Comparison of ENCODE assay signal across 8 mouse cellular contexts in the genomic region with DNA sequence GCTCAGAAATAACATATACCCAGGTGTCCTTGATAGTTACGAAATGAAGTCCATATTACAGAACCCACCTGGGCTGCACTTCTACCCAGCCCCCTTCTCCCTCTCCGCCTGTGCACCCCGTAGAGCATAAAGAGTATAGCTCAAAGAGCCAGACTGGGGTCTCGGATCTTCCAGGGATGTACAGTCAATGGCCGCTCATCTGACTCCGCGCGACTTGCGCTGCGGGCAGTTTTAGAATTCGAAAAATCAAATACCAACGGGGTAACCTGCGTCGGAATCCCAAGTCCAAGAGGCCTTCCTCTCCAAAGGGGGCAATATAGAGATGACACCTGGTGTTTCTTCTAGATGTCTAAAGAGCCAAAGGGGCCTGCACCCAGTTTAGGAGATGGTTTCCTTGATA. TPM values are rescaled to one million over a fixed set of nuclear protein-coding genes. Genes with fewer than 3 reads are reported as not detected.
A peak's percentile ranks its signal among the peaks of the same experiment; 100 is the strongest.
DNase-seq lines count a peak whose midpoint lies in the region; ATAC-seq and TF ChIP-seq lines count a peak whose summit lies in the region.

No protein-coding gene starts in this region.

- H3K27me3 ChIP-seq in kidney, embryonic 14.5 days (ENCODE audit: control insufficient read depth, insufficient read depth, low read length), result no peaks in the 10 kb centered on the region
- no peaks in the 10 kb centered on the region for H3K27me3 ChIP-seq in forebrain, embryonic 15.5 days
- no peaks in the 10 kb centered on the region for H3K27me3 ChIP-seq in liver, embryonic 12.5 days (replicated peaks)

- peak overlapping the region; percentile 96; the same call in 1 of the 2 replicates for H3K27ac ChIP-seq in kidney, embryonic 14.5 days (ENCODE audit: low read depth, low read length)
- peak overlapping the region; percentile 98 for H3K27ac ChIP-seq in bone marrow, adult 2 months (ENCODE audit: control insufficient read depth, insufficient read depth, low read depth, low read length, poor library complexity)
- H3K27ac ChIP-seq in forebrain, embryonic 15.5 days (replicated peaks), result peak overlapping the region; percentile 94
- peak overlapping the region; percentile 99 for H3K27ac ChIP-seq in liver, embryonic 12.5 days

- H3K36me3 ChIP-seq in kidney, embryonic 14.5 days (ENCODE audit: control insufficient read depth, insufficient read depth, low read length), result peaks cover 34% of the 10 kb centered on the region
- H3K36me3 ChIP-seq in forebrain, embryonic 15.5 days, result peaks cover 35% of the 10 kb centered on the region
- peaks cover 45% of the 10 kb centered on the region for H3K36me3 ChIP-seq in liver, embryonic 12.5 days

- no peak for DNase-seq in kidney, adult 9 months
- peak; percentile 15 for DNase-seq in yolk sac, embryonic 10.5 days (ENCODE audit: low spot score)
- DNase-seq in right cerebral cortex, postnatal 14 days, result no peak
- no peak for DNase-seq in spleen, adult 18-20 months

- TF ChIP-seq CTCF in bone marrow, adult 2 months (IDR thresholded peaks at IDR 0.05; ENCODE audit: control insufficient read depth, insufficient read depth, low read length), result no peak

- peak overlapping the region; percentile 94 for H3K4me2 ChIP-seq in kidney, embryonic 14.5 days (replicated peaks; ENCODE audit: low read depth, low read length)
- H3K4me2 ChIP-seq in forebrain, embryonic 15.5 days (replicated peaks), result peak overlapping the region; percentile 77
- peak overlapping the region; percentile 88 for H3K4me2 ChIP-seq in liver, embryonic 12.5 days

- 16% methylated on average over 14 of the region's 14 CpGs for WGBS in kidney, embryonic 14.5 days
- WGBS in bone marrow, adult 2 months, result 18% methylated on average over 14 of the region's 14 CpGs
- WGBS in forebrain, embryonic 15.5 days, result 14% methylated on average over 14 of the region's 14 CpGs
- 12% methylated on average over 14 of the region's 14 CpGs for WGBS in liver, embryonic 12.5 days (ENCODE audit: insufficient replicate concordance)

- no peak for ATAC-seq in kidney, embryonic 14.5 days (ENCODE audit: low FRiP score, low TSS enrichment)
- ATAC-seq in forebrain, embryonic 15.5 days (replicated peaks), result no peak
- ATAC-seq in liver, embryonic 12.5 days, result peak; percentile 14; the same call in 1 of the 2 replicates

- TF ChIP-seq POLR2A in bone marrow, adult 2 months (IDR thresholded peaks at IDR 0.05; ENCODE audit: borderline replicate concordance, control insufficient read depth, low read depth, low read length), result no peak

- peak overlapping the region; percentile 90 for H3K4me3 ChIP-seq in kidney, embryonic 14.5 days (ENCODE audit: low read length)
- H3K4me3 ChIP-seq in bone marrow, adult 2 months (replicated peaks; ENCODE audit: control insufficient read depth, low read depth, low read length), result peak overlapping the region; percentile 87
- peak overlapping the region; percentile 99 for H3K4me3 ChIP-seq in forebrain, embryonic 15.5 days
- peak overlapping the region; percentile 100 for H3K4me3 ChIP-seq in liver, embryonic 12.5 days

- no peaks in the 10 kb centered on the region for H3K9me3 ChIP-seq in kidney, embryonic 14.5 days (ENCODE audit: control insufficient read depth, low read length)
- H3K9me3 ChIP-seq in forebrain, embryonic 15.5 days, result no peaks in the 10 kb centered on the region
- no peaks in the 10 kb centered on the region for H3K9me3 ChIP-seq in liver, embryonic 12.5 days (replicated peaks)

- peaks cover 15% of the 10 kb centered on the region for H3K4me1 ChIP-seq in kidney, embryonic 14.5 days (ENCODE audit: control insufficient read depth, insufficient read depth, low read length)
- H3K4me1 ChIP-seq in bone marrow, adult 2 months (ENCODE audit: control insufficient read depth, insufficient read depth, low read length), result peaks cover 8% of the 10 kb centered on the region; the same call in 1 of the 2 replicates
- H3K4me1 ChIP-seq in forebrain, embryonic 15.5 days, result peaks cover 29% of the 10 kb centered on the region
- peaks cover 43% of the 10 kb centered on the region for H3K4me1 ChIP-seq in liver, embryonic 12.5 days

- H3K9ac ChIP-seq in kidney, embryonic 14.5 days (ENCODE audit: low read depth, low read length), result peak overlapping the region; percentile 85
- peak overlapping the region; percentile 98 for H3K9ac ChIP-seq in forebrain, embryonic 15.5 days (replicated peaks)
- peak overlapping the region; percentile 99 for H3K9ac ChIP-seq in liver, embryonic 12.5 days

RNA-seq across cellular contexts. Expression of a gene that starts 1.0 kb away (rescaled TPM):
- polyA plus RNA-seq in kidney, embryonic 14.5 days (2014; fragmentation: Nextera tagmentation; extraction: Ambion mirVana), result 36.6 and 53.0 TPM in 2 replicates
- polyA plus RNA-seq in bone marrow, adult 2 months (2011; ENCODE audit: insufficient read depth, insufficient read length, low replicate concordance, missing spikeins), result 76.7 and 82.1 TPM in 2 replicates
- polyA plus RNA-seq in forebrain, embryonic 15.5 days (2015; fragmentation: Nextera tagmentation; extraction: Ambion mirVana), result 84.8 and 91.4 TPM in 2 replicates
- polyA plus RNA-seq in liver, embryonic 12.5 days (2016; fragmentation: Nextera tagmentation; extraction: Ambion mirVana), result 61.4 and 64.5 TPM in 2 replicates

RNA-seq across cellular contexts. Expression of a gene that starts 35.1 kb away (rescaled TPM):
- polyA plus RNA-seq in kidney, embryonic 14.5 days (2014; fragmentation: Nextera tagmentation; extraction: Ambion mirVana), result 39.7 and 59.5 TPM in 2 replicates
- polyA plus RNA-seq in bone marrow, adult 2 months (2011; ENCODE audit: insufficient read depth, insufficient read length, low replicate concordance, missing spikeins), result 37.4 and 67.8 TPM in 2 replicates
- polyA plus RNA-seq in forebrain, embryonic 15.5 days (2015; fragmentation: Nextera tagmentation; extraction: Ambion mirVana), result 69.2 and 73.5 TPM in 2 replicates
- 28.3 and 28.5 TPM in 2 replicates for polyA plus RNA-seq in liver, embryonic 12.5 days (2016; fragmentation: Nextera tagmentation; extraction: Ambion mirVana)

RNA-seq across cellular contexts. Expression of a gene that starts 38.8 kb away (rescaled TPM):
- 37.2 and 65.5 TPM in 2 replicates for polyA plus RNA-seq in kidney, embryonic 14.5 days (2014; fragmentation: Nextera tagmentation; extraction: Ambion mirVana)
- 30.9 and 64.5 TPM in 2 replicates for polyA plus RNA-seq in bone marrow, adult 2 months (2011; ENCODE audit: insufficient read depth, insufficient read length, low replicate concordance, missing spikeins)
- polyA plus RNA-seq in forebrain, embryonic 15.5 days (2015; fragmentation: Nextera tagmentation; extraction: Ambion mirVana), result 54.9 and 58.9 TPM in 2 replicates
- 48.7 and 50.2 TPM in 2 replicates for polyA plus RNA-seq in liver, embryonic 12.5 days (2016; fragmentation: Nextera tagmentation; extraction: Ambion mirVana)
